Mouse (Mus musculus): ENCODE results near the gene Ltk. TPM values are rescaled to one million over a fixed set of nuclear protein-coding genes. Genes with fewer than 3 reads are reported as not detected.

Gene Ltk
- not detected in 2 replicates for total RNA-seq (2014; fragmentation: Nextera tagmentation)
- total RNA-seq (2017) = not detected in 2 replicates

- ATAC-seq (replicated peaks; ENCODE audit: poor library complexity, severe bottlenecking) = 0 out of 2 replicates have a peak, but pooled peaks have one; percentile 22
These were observed at the start of gene Ltk for GRCm38 (mm10) chr2:119760251-119760650. Gene Ltk (minus strand): TSS chr2:119760431.

- no peak for ATAC-seq (replicated peaks; ENCODE audit: poor library complexity, severe bottlenecking)
These were observed 48.6 kb upstream of the Ltk start for GRCm38 (mm10) chr2:119808881-119809280.

- no peak for ATAC-seq (replicated peaks; ENCODE audit: poor library complexity, severe bottlenecking)
These were observed 48.2 kb upstream of the Ltk start for GRCm38 (mm10) chr2:119808438-119808837.

GRCm38 (mm10) chr2:119805536-119805935 lies 45.3 kb upstream of the Ltk start:
- ATAC-seq (replicated peaks; ENCODE audit: poor library complexity, severe bottlenecking) = no peak

- ATAC-seq (replicated peaks; ENCODE audit: poor library complexity, severe bottlenecking) = no peak
These were observed 44.5 kb upstream of the Ltk start for GRCm38 (mm10) chr2:119804776-119805175.

GRCm38 (mm10) chr2:119804275-119804628 lies 44.0 kb upstream of the Ltk start:
- ATAC-seq (replicated peaks; ENCODE audit: poor library complexity, severe bottlenecking) = no peak

GRCm38 (mm10) chr2:119803618-119804274 lies 43.5 kb upstream of the Ltk start:
- ATAC-seq (replicated peaks; ENCODE audit: poor library complexity, severe bottlenecking) = no peak

GRCm38 (mm10) chr2:119802767-119803617 lies 42.8 kb upstream of the Ltk start:
- no peak for ATAC-seq (replicated peaks; ENCODE audit: poor library complexity, severe bottlenecking)

GRCm38 (mm10) chr2:119800876-119801846 lies 40.9 kb upstream of the Ltk start:
- ATAC-seq (replicated peaks; ENCODE audit: poor library complexity, severe bottlenecking) = peak; percentile 82

- ATAC-seq (replicated peaks; ENCODE audit: poor library complexity, severe bottlenecking) = no peak
These were observed 39.8 kb upstream of the Ltk start for GRCm38 (mm10) chr2:119799961-119800550.

GRCm38 (mm10) chr2:119799181-119799960 lies 39.1 kb upstream of the Ltk start:
- ATAC-seq (replicated peaks; ENCODE audit: poor library complexity, severe bottlenecking) = peak; percentile 26

- ATAC-seq (replicated peaks; ENCODE audit: poor library complexity, severe bottlenecking) = no peak
These were observed 38.2 kb upstream of the Ltk start for GRCm38 (mm10) chr2:119798246-119798927.

GRCm38 (mm10) chr2:119797279-119797783 lies 37.1 kb upstream of the Ltk start, which contains the start of gene Tyro3:
Gene Tyro3 (plus strand): TSS chr2:119797733.
- no peak for ATAC-seq (replicated peaks; ENCODE audit: poor library complexity, severe bottlenecking)

GRCm38 (mm10) chr2:119789996-119790395 lies 29.8 kb upstream of the Ltk start:
- ATAC-seq (replicated peaks; ENCODE audit: poor library complexity, severe bottlenecking) = no peak

GRCm38 (mm10) chr2:119787206-119787883 lies 27.1 kb upstream of the Ltk start, which contains the start of gene Rpap1:
Gene Rpap1 (minus strand): TSS chr2:119787537.
- ATAC-seq (replicated peaks; ENCODE audit: poor library complexity, severe bottlenecking) = peak; percentile 100

GRCm38 (mm10) chr2:119767246-119767645 lies 7.0 kb upstream of the Ltk start:
- peak; percentile 40; the same call in 1 of the 2 replicates for ATAC-seq (replicated peaks; ENCODE audit: poor library complexity, severe bottlenecking)

- ATAC-seq (replicated peaks; ENCODE audit: poor library complexity, severe bottlenecking) = no peak
These were observed 3.7 kb upstream of the Ltk start for GRCm38 (mm10) chr2:119763924-119764323.

GRCm38 (mm10) chr2:119762276-119762675 lies 2.0 kb upstream of the Ltk start:
- no peak for ATAC-seq (replicated peaks; ENCODE audit: poor library complexity, severe bottlenecking)
